36 mouse cellular contexts compared by ENCODE assay signal in the genomic region with DNA sequence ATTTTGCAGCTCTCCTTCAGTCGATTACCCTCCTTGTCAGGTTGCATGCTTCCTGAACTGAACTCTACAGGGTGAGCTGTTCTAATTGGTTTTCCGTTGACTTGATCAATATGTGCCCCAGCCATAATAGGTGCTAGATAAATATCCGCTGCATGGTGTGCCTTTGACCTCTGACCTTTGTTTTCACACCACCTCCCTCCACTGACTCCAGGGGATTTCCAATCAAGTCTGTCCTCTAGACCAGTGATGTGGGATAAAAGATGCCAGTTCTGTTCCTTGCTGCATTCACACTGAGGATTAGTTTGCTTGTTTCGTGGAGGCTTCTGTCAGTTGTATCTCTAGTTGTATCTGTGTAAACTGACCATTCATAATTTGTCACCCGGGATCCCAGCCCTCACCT. TPM values are rescaled to one million over a fixed set of nuclear protein-coding genes. Genes with fewer than 3 reads are reported as not detected.
DNase-seq lines count a peak whose midpoint lies in the region; ATAC-seq and TF ChIP-seq lines count a peak whose summit lies in the region.
"Had no signal": no experiment of that assay in that cellular context is flagged by ENCODE, and none has a peak within 500 bp of the region (broad histone marks: within the 10 kb centered on the region; RNA-seq: fewer than 3 reads in every experiment).

No protein-coding gene starts in this region.

- H3K4me3 ChIP-seq in hindbrain, embryonic 11.5 days (ENCODE audit: low read depth, low read length) = no peak overlapping the region
- no peak overlapping the region for H3K4me3 ChIP-seq in hindbrain, embryonic 12.5 days
- no peak overlapping the region for H3K4me3 ChIP-seq in liver, embryonic 12.5 days
- no peak overlapping the region for H3K4me3 ChIP-seq in liver, embryonic 11.5 days (ENCODE audit: low read depth, low read length)
- no peak overlapping the region for H3K4me3 ChIP-seq in liver, embryonic 14.5 days (ENCODE audit: insufficient read depth in 1 of 2, low read depth in 2 of 2, low read length in 2 of 2)
- no peak overlapping the region for H3K4me3 ChIP-seq in liver, postnatal 0 days (ENCODE audit: low read depth, low read length)
- H3K4me3 ChIP-seq: embryonic facial prominence, embryonic 15.5 days; heart, embryonic 13.5 days; hindbrain, embryonic 13.5 days; midbrain, embryonic 12.5 days; neural tube, embryonic 12.5 days; stomach, embryonic 15.5 days had no signal

- TF ChIP-seq EP300 in liver, embryonic 14.5 days (IDR thresholded peaks at IDR 0.05; ENCODE audit: low read depth) = no peak
- TF ChIP-seq EP300 in liver, postnatal 0 days (IDR thresholded peaks at IDR 0.05; ENCODE audit: low read depth) = no peak

- WGBS in hindbrain, embryonic 11.5 days = 53% methylated on average over 5 of the region's 5 CpGs
- WGBS in hindbrain, embryonic 12.5 days = 58% methylated on average over 5 of the region's 5 CpGs
- 63% methylated on average over 5 of the region's 5 CpGs for WGBS in liver, embryonic 12.5 days (ENCODE audit: insufficient replicate concordance)
- 62% methylated on average over 5 of the region's 5 CpGs for WGBS in liver, embryonic 11.5 days
- WGBS in liver, embryonic 14.5 days (ENCODE audit: insufficient replicate concordance) = 56% methylated on average over 5 of the region's 5 CpGs
- 55% methylated on average over 5 of the region's 5 CpGs for WGBS in liver, postnatal 0 days (ENCODE audit: insufficient replicate concordance)

- TF ChIP-seq CTCF in liver, embryonic 14.5 days (IDR thresholded peaks at IDR 0.05; ENCODE audit: low read depth) = no peak
- no peak for TF ChIP-seq CTCF in liver, postnatal 0 days (IDR thresholded peaks at IDR 0.05; ENCODE audit: low read depth)

- no peak overlapping the region for H3K27ac ChIP-seq in hindbrain, embryonic 11.5 days (ENCODE audit: low read depth, low read length)
- no peak overlapping the region for H3K27ac ChIP-seq in hindbrain, embryonic 12.5 days
- no peak overlapping the region for H3K27ac ChIP-seq in liver, embryonic 12.5 days
- H3K27ac ChIP-seq in liver, embryonic 11.5 days (ENCODE audit: low read depth, low read length) = no peak overlapping the region
- no peak overlapping the region for H3K27ac ChIP-seq in liver, embryonic 14.5 days
- no peak overlapping the region for H3K27ac ChIP-seq in liver, postnatal 0 days (ENCODE audit: low read depth)
- H3K27ac ChIP-seq: embryonic facial prominence, embryonic 15.5 days; heart, embryonic 13.5 days; hindbrain, embryonic 13.5 days; midbrain, embryonic 12.5 days; neural tube, embryonic 12.5 days; stomach, embryonic 15.5 days had no signal

- no peak overlapping the region for H3K9ac ChIP-seq in hindbrain, embryonic 11.5 days (ENCODE audit: low read depth, low read length)
- H3K9ac ChIP-seq in hindbrain, embryonic 12.5 days = no peak overlapping the region
- H3K9ac ChIP-seq in liver, embryonic 12.5 days = no peak overlapping the region
- H3K9ac ChIP-seq in liver, embryonic 11.5 days (ENCODE audit: low read depth, low read length) = no peak overlapping the region
- H3K9ac ChIP-seq in liver, embryonic 14.5 days (replicated peaks) = no peak overlapping the region
- H3K9ac ChIP-seq in liver, postnatal 0 days (replicated peaks) = no peak overlapping the region
- H3K9ac ChIP-seq: embryonic facial prominence, embryonic 15.5 days; heart, embryonic 13.5 days; hindbrain, embryonic 13.5 days; midbrain, embryonic 12.5 days; neural tube, embryonic 12.5 days; stomach, embryonic 15.5 days had no signal

- H3K36me3 ChIP-seq in hindbrain, embryonic 11.5 days (ENCODE audit: control insufficient read depth, insufficient read depth, low read length) = no peaks in the 10 kb centered on the region
- H3K36me3 ChIP-seq in hindbrain, embryonic 12.5 days = no peaks in the 10 kb centered on the region
- H3K36me3 ChIP-seq in liver, embryonic 12.5 days = no peaks in the 10 kb centered on the region
- H3K36me3 ChIP-seq in liver, embryonic 11.5 days (ENCODE audit: control insufficient read depth, insufficient read depth, low read length) = no peaks in the 10 kb centered on the region
- no peaks in the 10 kb centered on the region for H3K36me3 ChIP-seq in liver, embryonic 14.5 days (replicated peaks; ENCODE audit: control insufficient read depth, insufficient read depth, low read depth)
- no peaks in the 10 kb centered on the region for H3K36me3 ChIP-seq in liver, postnatal 0 days (replicated peaks; ENCODE audit: insufficient read depth, low read length)
- H3K36me3 ChIP-seq: embryonic facial prominence, embryonic 15.5 days; heart, embryonic 13.5 days; hindbrain, embryonic 13.5 days; midbrain, embryonic 12.5 days; neural tube, embryonic 12.5 days; stomach, embryonic 15.5 days had no signal

- no peak for DNase-seq in hindbrain, embryonic 11.5 days (ENCODE audit: low spot score)
- no peak for DNase-seq in liver, embryonic 11.5 days (ENCODE audit: low spot score)
- no peak for DNase-seq in liver, embryonic 14.5 days (ENCODE audit: low read depth in 3 of 3, low spot score in 3 of 3)
- no peak for DNase-seq in liver, postnatal 0 days
- no peak for DNase-seq in layer of hippocampus, postnatal 10 days (ENCODE audit: low spot score in 2 of 2)
- DNase-seq: adrenal gland, adult 2 months; cerebellum, adult 11 months; cerebellum, adult 9-11 months; gastrocnemius, postnatal 14 days; heart, adult 18-20 months; heart, postnatal 14 days; kidney, postnatal 4 days; left cerebral cortex, postnatal 4 days; lung, adult 2 months; lung, postnatal 14 days; right cerebral cortex, adult 18-20 months; right cerebral cortex, postnatal 4 days; thymus, postnatal 25 days had no signal

- ATAC-seq in hindbrain, embryonic 11.5 days (ENCODE audit: low FRiP score) = peak; percentile 68
- ATAC-seq in hindbrain, embryonic 12.5 days (ENCODE audit: low FRiP score) = no peak
- ATAC-seq in liver, embryonic 12.5 days = peak; percentile 60; the same call in 1 of the 2 replicates
- ATAC-seq in liver, embryonic 11.5 days (replicated peaks; ENCODE audit: low FRiP score) = no peak; the same call in 1 of the 2 replicates
- peak; percentile 18; the same call in 1 of the 2 replicates for ATAC-seq in liver, embryonic 14.5 days (ENCODE audit: insufficient read depth)
- ATAC-seq in liver, postnatal 0 days = peak; percentile 70
- ATAC-seq: forebrain, embryonic 16.5 days had no signal

- H3K4me1 ChIP-seq in hindbrain, embryonic 11.5 days (replicated peaks; ENCODE audit: control insufficient read depth, insufficient read depth, low read length) = no peaks in the 10 kb centered on the region
- no peaks in the 10 kb centered on the region for H3K4me1 ChIP-seq in hindbrain, embryonic 12.5 days
- no peaks in the 10 kb centered on the region for H3K4me1 ChIP-seq in liver, embryonic 12.5 days
- peaks cover 7% of the 10 kb centered on the region; the same call in 1 of the 2 replicates for H3K4me1 ChIP-seq in liver, embryonic 11.5 days (replicated peaks; ENCODE audit: control insufficient read depth, insufficient read depth, low read length)
- peaks cover 0 to 7% of the 10 kb centered on the region in 2 experiments; a peak in 2 of 4 replicates for H3K4me1 ChIP-seq in liver, embryonic 14.5 days (replicated peaks; ENCODE audit: control insufficient read depth in 2 of 2, insufficient read depth in 2 of 2, low read length in 1 of 2)
- 0 out of 2 replicates have a peak, but pooled peaks cover 10% of the 10 kb centered on the region for H3K4me1 ChIP-seq in liver, postnatal 0 days (ENCODE audit: insufficient read depth)
- H3K4me1 ChIP-seq: embryonic facial prominence, embryonic 15.5 days; hindbrain, embryonic 13.5 days; midbrain, embryonic 12.5 days; neural tube, embryonic 12.5 days; stomach, embryonic 15.5 days had no signal

- H3K9me3 ChIP-seq in hindbrain, embryonic 11.5 days (ENCODE audit: control insufficient read depth, low read length) = no peaks in the 10 kb centered on the region
- H3K9me3 ChIP-seq in hindbrain, embryonic 12.5 days (replicated peaks) = no peaks in the 10 kb centered on the region
- no peaks in the 10 kb centered on the region for H3K9me3 ChIP-seq in liver, embryonic 12.5 days (replicated peaks)
- H3K9me3 ChIP-seq in liver, embryonic 11.5 days (ENCODE audit: control insufficient read depth, low read length) = no peaks in the 10 kb centered on the region
- no peaks in the 10 kb centered on the region for H3K9me3 ChIP-seq in liver, embryonic 14.5 days (ENCODE audit: control insufficient read depth, low read length)
- no peaks in the 10 kb centered on the region for H3K9me3 ChIP-seq in liver, postnatal 0 days (ENCODE audit: low read length)
- H3K9me3 ChIP-seq: embryonic facial prominence, embryonic 15.5 days; heart, embryonic 13.5 days; hindbrain, embryonic 13.5 days; midbrain, embryonic 12.5 days; neural tube, embryonic 12.5 days; stomach, embryonic 15.5 days had no signal

- no peaks in the 10 kb centered on the region for H3K27me3 ChIP-seq in hindbrain, embryonic 11.5 days (ENCODE audit: control insufficient read depth, insufficient read depth, low read length)
- H3K27me3 ChIP-seq in hindbrain, embryonic 12.5 days = no peaks in the 10 kb centered on the region
- no peaks in the 10 kb centered on the region for H3K27me3 ChIP-seq in liver, embryonic 12.5 days (replicated peaks)
- no peaks in the 10 kb centered on the region for H3K27me3 ChIP-seq in liver, embryonic 11.5 days (replicated peaks; ENCODE audit: control insufficient read depth, insufficient read depth, low read length)
- H3K27me3 ChIP-seq in liver, embryonic 14.5 days (ENCODE audit: control insufficient read depth, insufficient read depth, low read length) = no peaks in the 10 kb centered on the region
- H3K27me3 ChIP-seq in liver, postnatal 0 days (ENCODE audit: insufficient read depth, low read length) = no peaks in the 10 kb centered on the region
- H3K27me3 ChIP-seq: embryonic facial prominence, embryonic 15.5 days; heart, embryonic 13.5 days; hindbrain, embryonic 13.5 days; midbrain, embryonic 12.5 days; neural tube, embryonic 12.5 days; stomach, embryonic 15.5 days had no signal

- H3K4me2 ChIP-seq in hindbrain, embryonic 11.5 days (replicated peaks; ENCODE audit: low read depth, low read length) = no peak overlapping the region
- H3K4me2 ChIP-seq in hindbrain, embryonic 12.5 days (replicated peaks) = no peak overlapping the region
- H3K4me2 ChIP-seq in liver, embryonic 12.5 days = no peak overlapping the region
- H3K4me2 ChIP-seq in liver, embryonic 11.5 days = no peak overlapping the region
- H3K4me2 ChIP-seq in liver, embryonic 14.5 days (ENCODE audit: low read depth) = no peak overlapping the region
- H3K4me2 ChIP-seq in liver, postnatal 0 days (ENCODE audit: low read depth, low read length) = no peak overlapping the region
- H3K4me2 ChIP-seq: embryonic facial prominence, embryonic 15.5 days; heart, embryonic 13.5 days; hindbrain, embryonic 13.5 days; midbrain, embryonic 12.5 days; neural tube, embryonic 12.5 days; stomach, embryonic 15.5 days had no signal

RNA-seq across cellular contexts. Expression of a gene that starts 6.6 kb away (rescaled TPM):
- 0.29 and 0.59 TPM in 2 replicates for polyA plus RNA-seq in hindbrain, embryonic 11.5 days (2014; fragmentation: Nextera tagmentation; extraction: Ambion mirVana)
- polyA plus RNA-seq in hindbrain, embryonic 12.5 days (2016; fragmentation: Nextera tagmentation; extraction: Ambion mirVana) = 0.39 and 0.93 TPM in 2 replicates
- polyA plus RNA-seq in liver, embryonic 12.5 days (2016; fragmentation: Nextera tagmentation; extraction: Ambion mirVana) = 0.92 and 0.97 TPM in 2 replicates
- polyA plus RNA-seq in liver, embryonic 11.5 days (2014; fragmentation: Nextera tagmentation; extraction: Ambion mirVana) = 0.83 and 1.4 TPM in 2 replicates
- 3.8 and 4.0 TPM in 2 replicates for polyA plus RNA-seq in liver, embryonic 14.5 days (2012; rRNA removed)
- polyA plus RNA-seq in liver, embryonic 14.5 days (2014; fragmentation: Nextera tagmentation; extraction: Ambion mirVana) = 8.4 and 10.6 TPM in 2 replicates
- 434 and 496 TPM in 2 replicates for polyA plus RNA-seq in liver, postnatal 0 days (2015; fragmentation: Nextera tagmentation; extraction: Ambion mirVana)
- total RNA-seq in layer of hippocampus, postnatal 10 days (2021) = 1 to 10 TPM; 1.4 to 1.7 TPM
- total RNA-seq: common myeloid progenitor, adult 5-6 weeks; megakaryocyte progenitor cell, adult 5-6 weeks; monocyte, adult 5-6 weeks had no signal

RNA-seq across cellular contexts. Expression of a gene that starts 36.6 kb away (rescaled TPM):
- polyA plus RNA-seq in hindbrain, embryonic 11.5 days (2014; fragmentation: Nextera tagmentation; extraction: Ambion mirVana) = 0.08 and 0.22 TPM in 2 replicates
- polyA plus RNA-seq in hindbrain, embryonic 12.5 days (2016; fragmentation: Nextera tagmentation; extraction: Ambion mirVana) = 0.15 and 0.17 TPM in 2 replicates
- polyA plus RNA-seq in liver, embryonic 12.5 days (2016; fragmentation: Nextera tagmentation; extraction: Ambion mirVana) = 0.19 and 0.26 TPM in 2 replicates
- polyA plus RNA-seq in liver, embryonic 11.5 days (2014; fragmentation: Nextera tagmentation; extraction: Ambion mirVana) = 0.12 and 0.13 TPM in 2 replicates
- polyA plus RNA-seq in liver, embryonic 14.5 days (2012; rRNA removed) = 0.04 and 0.07 TPM in 2 replicates
- polyA plus RNA-seq in liver, embryonic 14.5 days (2014; fragmentation: Nextera tagmentation; extraction: Ambion mirVana) = 0.39 and 0.42 TPM in 2 replicates
- 6.2 and 6.7 TPM in 2 replicates for polyA plus RNA-seq in liver, postnatal 0 days (2015; fragmentation: Nextera tagmentation; extraction: Ambion mirVana)
- under 1 TPM; 0.21 to 0.47 TPM for total RNA-seq in layer of hippocampus, postnatal 10 days (2021)
- total RNA-seq: common myeloid progenitor, adult 5-6 weeks; megakaryocyte progenitor cell, adult 5-6 weeks; MEL; monocyte, adult 5-6 weeks had no signal
- polyA plus RNA-seq: neural tube, embryonic 12.5 days had no signal

RNA-seq across cellular contexts. Expression of a gene that starts 58.9 kb away (rescaled TPM):
- not detected in 2 replicates for polyA plus RNA-seq in hindbrain, embryonic 11.5 days (2014; fragmentation: Nextera tagmentation; extraction: Ambion mirVana)
- polyA plus RNA-seq in hindbrain, embryonic 12.5 days (2016; fragmentation: Nextera tagmentation; extraction: Ambion mirVana) = not detected in 2 replicates
- polyA plus RNA-seq in liver, embryonic 12.5 days (2016; fragmentation: Nextera tagmentation; extraction: Ambion mirVana) = not detected in 2 replicates
- not detected in 2 replicates for polyA plus RNA-seq in liver, embryonic 11.5 days (2014; fragmentation: Nextera tagmentation; extraction: Ambion mirVana)
- polyA plus RNA-seq in liver, embryonic 14.5 days (2012; rRNA removed) = not detected in 2 replicates
- not detected in 2 replicates for polyA plus RNA-seq in liver, embryonic 14.5 days (2014; fragmentation: Nextera tagmentation; extraction: Ambion mirVana)
- not detected in 2 replicates for polyA plus RNA-seq in liver, postnatal 0 days (2015; fragmentation: Nextera tagmentation; extraction: Ambion mirVana)
- not detected for total RNA-seq in layer of hippocampus, postnatal 10 days (2021)
- total RNA-seq: adrenal gland, adult 2 months; adrenal gland, postnatal 4 days; common myeloid progenitor, adult 5-6 weeks; gastrocnemius, postnatal 14 days; heart, adult 18-20 months; heart, postnatal 14 days; layer of hippocampus, postnatal 14 days; left cerebral cortex, adult 8-10 months; left cerebral cortex, postnatal 4 days; megakaryocyte progenitor cell, adult 5-6 weeks; MEL; monocyte, adult 5-6 weeks had no signal
- polyA plus RNA-seq: adrenal gland, adult 2 months; C2C12; forebrain, embryonic 16.5 days; heart, embryonic 13.5 days; hindbrain, embryonic 13.5 days; kidney, embryonic 14.5 days; midbrain, embryonic 12.5 days; neural tube, embryonic 12.5 days had no signal

Comparison
In these comparisons a context has a peak if more than half of its experiments do, and no peak if none do; other contexts are left out.
1. ATAC-seq: peak in hindbrain, embryonic 11.5 days (single experiment), liver, embryonic 12.5 days (single experiment), liver, embryonic 14.5 days (single experiment) and liver, postnatal 0 days (single experiment); none in hindbrain, embryonic 12.5 days (single experiment) and liver, embryonic 11.5 days (single experiment).
2. RNA of a gene that starts 6.6 kb away (polyA plus RNA-seq): 434 to 496 TPM in liver, postnatal 0 days; 3.8 to 10.6 TPM in liver, embryonic 14.5 days, 0.83 to 1.4 TPM in liver, embryonic 11.5 days, 0.92 to 0.97 TPM in liver, embryonic 12.5 days, 0.39 to 0.93 TPM in hindbrain, embryonic 12.5 days and 0.29 to 0.59 TPM in hindbrain, embryonic 11.5 days; every median in the first group is over 10 times any median in the second.